Mouse (Mus musculus) layer of hippocampus, postnatal 10 days (tissue): ENCODE measurements at regions not wholly inside any gene's neighbourhood (a gene's known extent, or its start where the extent isn't known, plus 50 kb on each side); places are given as distances from the start of the nearest gene placed in this dataset.
A peak's percentile ranks its signal among the peaks of the same experiment; 100 is the strongest.

ENCODE experiments used
- DNase-seq, 2 experiments: peaks; one replicate each; pipeline ENCODE4 v3.0.0; 2021; ENCODE audit warnings: low spot score in 2 of 2

- no peak for DNase-seq
Observed at GRCm38 (mm10) chr3:48911758-48912157, 845.4 kb downstream of the Pcdh18 start.

GRCm38 (mm10) chr3:48890403-48890802 is 866.7 kb downstream of the Pcdh18 start:
- no peak for DNase-seq

- DNase-seq, result no peak
Observed at GRCm38 (mm10) chr3:48887885-48888284, 869.2 kb downstream of the Pcdh18 start.

- no peak for DNase-seq
Observed at GRCm38 (mm10) chr3:48869527-48869926, 887.6 kb downstream of the Pcdh18 start.

- DNase-seq, result peak; percentile 73 to 81
Observed at GRCm38 (mm10) chr3:48846049-48846653, 911.0 kb downstream of the Pcdh18 start.

- DNase-seq, result no peak
Observed at GRCm38 (mm10) chr3:48840692-48841091, 916.4 kb downstream of the Pcdh18 start.

- DNase-seq, result no peak
Observed at GRCm38 (mm10) chr3:48823360-48823759, 933.8 kb downstream of the Pcdh18 start.

- DNase-seq, result no peak
Observed at GRCm38 (mm10) chr3:48804398-48804797, 952.7 kb downstream of the Pcdh18 start.

GRCm38 (mm10) chr3:48771709-48772108 is 985.4 kb downstream of the Pcdh18 start:
- DNase-seq, result no peak
